Mouse (Mus musculus) spleen, postnatal 14 days (tissue): Measurements from ENCODE around the gene Nek11.

Source experiments
- DNase-seq, 2 experiments: peaks; one replicate each; pipeline ENCODE4 v3.0.0; 2021 to 2022; ENCODE audit warnings: low spot score in 2 of 2

The Nek11 gene

GRCm38 (mm10) chr9:105395218-105395627 is at the start of gene Nek11, which contains the start of gene Aste1:
Nek11 (minus strand) TSS chr9:105395524.
Aste1 (plus strand) TSS chr9:105395392.
- DNase-seq = peak; percentile 89 to 93

- DNase-seq = no peak
These were observed 13.2 kb upstream of the Nek11 start for GRCm38 (mm10) chr9:105408549-105408948.

DNA sequence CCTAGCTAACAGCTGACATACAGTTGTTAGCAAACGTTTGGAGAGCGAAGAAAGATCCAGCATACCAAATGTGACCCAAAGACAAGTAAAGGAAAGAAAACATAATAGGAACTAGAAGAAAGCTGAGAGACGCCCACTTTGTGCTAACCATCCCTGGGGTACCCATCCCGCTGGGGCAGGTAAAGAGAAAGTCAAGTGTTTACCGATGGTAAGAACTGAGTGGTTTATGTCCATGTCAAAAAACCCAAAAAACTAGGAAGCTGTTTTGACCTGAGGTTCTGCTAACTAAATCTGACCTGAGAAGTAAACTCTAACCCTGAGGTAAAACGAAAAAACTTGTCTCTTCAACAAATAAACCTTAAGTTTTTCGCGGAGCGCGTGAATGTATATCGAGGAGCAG is 604 bp downstream of the Nek11 start:
- DNase-seq = no peak

- no peak for DNase-seq
These were observed 4.7 kb downstream of the Nek11 start for GRCm38 (mm10) chr9:105390616-105391015.

- DNase-seq = peak; percentile 29 to 65
These were observed 6.0 kb downstream of the Nek11 start for GRCm38 (mm10) chr9:105389289-105389688.

- no peak for DNase-seq
These were observed 7.9 kb downstream of the Nek11 start for GRCm38 (mm10) chr9:105387403-105387802.

GRCm38 (mm10) chr9:105379533-105380145 is 15.7 kb downstream of the Nek11 start:
- no peak for DNase-seq

- DNase-seq = no peak
These were observed 17.7 kb downstream of the Nek11 start for GRCm38 (mm10) chr9:105377622-105378021.

DNA sequence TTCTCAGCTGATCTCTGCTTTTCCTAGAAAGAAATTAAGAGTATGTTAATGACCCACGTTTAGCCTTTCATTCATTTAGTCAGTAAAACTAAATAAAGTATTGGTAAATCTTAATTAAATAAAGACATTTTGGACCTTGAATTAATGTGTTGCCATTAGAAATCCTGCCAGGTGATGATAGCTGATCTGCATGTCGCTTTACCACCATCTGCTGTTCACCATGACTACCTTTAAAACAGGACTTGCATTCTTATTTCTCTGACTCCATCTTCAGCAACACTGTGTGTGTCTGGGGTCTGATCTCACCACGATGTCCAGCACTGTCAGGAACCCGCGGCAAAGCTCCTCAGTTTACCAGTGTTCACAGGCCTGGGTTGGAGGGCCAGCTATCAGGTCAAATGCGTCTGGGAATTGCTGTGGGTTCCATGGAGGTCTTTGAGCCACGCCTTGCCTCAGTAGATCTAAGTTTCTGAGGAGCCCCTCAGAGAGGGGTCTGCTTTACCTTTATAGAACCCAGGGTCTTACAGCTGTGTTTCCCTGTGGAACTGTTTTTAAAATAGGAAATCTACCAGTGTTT is 18.3 kb downstream of the Nek11 start:
- DNase-seq = no peak

DNA sequence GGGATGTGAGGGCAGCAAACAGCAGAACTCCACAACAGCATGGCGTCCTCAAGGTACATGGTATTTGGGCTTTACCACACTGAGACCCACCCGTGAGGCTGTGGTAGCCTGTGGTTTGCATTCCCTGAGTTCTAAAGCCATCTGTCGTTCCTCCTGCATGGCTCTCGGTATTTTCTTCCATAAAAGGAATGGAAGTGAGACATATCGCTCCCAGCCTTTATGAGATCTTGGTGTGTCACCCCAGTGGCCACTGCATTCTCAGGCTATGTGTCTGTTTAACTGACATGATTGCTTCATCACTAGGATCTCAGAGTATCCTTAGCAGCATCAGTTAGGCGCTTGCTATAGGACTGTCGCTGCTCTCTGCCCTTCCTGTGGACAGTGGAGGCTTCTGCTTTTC is 18.9 kb downstream of the Nek11 start:
- no peak for DNase-seq

DNA sequence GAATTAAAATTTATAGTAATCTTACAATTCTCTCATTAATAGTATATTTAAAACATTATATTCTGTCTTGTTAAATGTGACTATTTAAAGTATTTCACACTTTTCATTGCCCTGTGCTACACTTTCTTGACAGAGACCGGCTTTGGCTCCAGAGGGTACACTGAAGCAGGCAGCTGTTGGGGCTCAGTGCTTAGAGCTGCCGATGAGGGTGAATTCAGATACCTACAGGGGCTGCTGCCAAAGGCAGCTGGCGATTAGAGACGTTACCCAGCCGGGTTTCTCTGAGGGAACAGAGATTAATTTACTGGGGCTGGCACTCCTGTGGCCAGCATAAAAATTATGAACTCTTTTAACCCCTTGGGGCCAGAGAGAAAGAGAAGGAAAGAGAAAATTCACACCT is 21.0 kb downstream of the Nek11 start:
- DNase-seq = no peak

- no peak for DNase-seq
These were observed 26.7 kb downstream of the Nek11 start for GRCm38 (mm10) chr9:105368605-105369004.

- DNase-seq = no peak
These were observed 29.1 kb downstream of the Nek11 start for GRCm38 (mm10) chr9:105366199-105366598.

GRCm38 (mm10) chr9:105363520-105364231 is 31.6 kb downstream of the Nek11 start:
- DNase-seq = no peak

- DNase-seq = no peak
These were observed 33.1 kb downstream of the Nek11 start for GRCm38 (mm10) chr9:105362181-105362580.

- DNase-seq = no peak
These were observed 46.3 kb downstream of the Nek11 start for GRCm38 (mm10) chr9:105349034-105349433.

GRCm38 (mm10) chr9:105348242-105349031 is 46.9 kb downstream of the Nek11 start:
- no peak for DNase-seq

- no peak for DNase-seq
These were observed 52.2 kb downstream of the Nek11 start for GRCm38 (mm10) chr9:105342994-105343656.

GRCm38 (mm10) chr9:105342565-105342964 is 52.8 kb downstream of the Nek11 start:
- no peak for DNase-seq

DNA sequence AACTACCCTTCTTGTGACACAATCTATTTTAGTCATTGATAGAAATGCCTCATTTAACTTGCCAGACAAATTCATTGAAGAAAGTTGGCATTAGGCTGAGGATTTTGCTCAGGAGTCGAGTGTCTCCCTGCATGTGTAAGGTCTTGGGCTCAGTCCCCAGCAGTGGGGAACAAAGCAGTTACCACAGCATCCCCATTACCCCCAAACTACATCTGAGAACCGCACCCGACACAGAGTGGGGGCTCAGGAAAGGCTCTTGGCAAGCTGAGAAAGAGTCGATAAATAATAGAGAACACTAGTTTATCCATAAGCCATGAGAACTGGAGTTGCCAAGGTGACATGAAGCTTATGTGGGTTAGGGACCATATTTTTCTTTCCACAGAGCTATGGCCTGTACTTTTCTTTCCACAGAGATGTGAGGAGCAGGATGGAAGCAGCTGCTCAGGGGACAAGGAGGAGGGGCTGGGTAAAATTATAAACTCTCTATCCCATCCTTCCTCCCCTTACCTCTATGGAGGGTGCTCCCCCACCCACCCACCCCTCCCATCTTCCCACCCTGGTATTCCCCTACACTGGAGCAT is 62.8 kb downstream of the Nek11 start:
- no peak for DNase-seq

GRCm38 (mm10) chr9:105321856-105322255 is 73.5 kb downstream of the Nek11 start:
- no peak for DNase-seq
